Mouse (Mus musculus): ENCODE measurements around the gene Hsd17b6. TPM values are rescaled to one million over a fixed set of nuclear protein-coding genes. Genes with fewer than 3 reads are reported as not detected.

Hsd17b6 gene
- total and polyA plus RNA-seq, 3 experiments: 0.15 TPM; not detected in 2

GRCm38 (mm10) chr10:128049741-128050140 is 42.3 kb upstream of the Hsd17b6 start:
- H3K79me2 ChIP-seq (ENCODE audit: control insufficient read depth, insufficient read depth, low read length, poor library complexity): peaks cover under 1% of the 10 kb centered on the region; the same call in 1 of the 2 replicates
- H3K36me3 ChIP-seq (ENCODE audit: control insufficient read depth in 1 of 2, insufficient read depth in 2 of 2, low read length in 2 of 2): peaks cover 5 to 23% of the 10 kb centered on the region in 2 experiments

DNA sequence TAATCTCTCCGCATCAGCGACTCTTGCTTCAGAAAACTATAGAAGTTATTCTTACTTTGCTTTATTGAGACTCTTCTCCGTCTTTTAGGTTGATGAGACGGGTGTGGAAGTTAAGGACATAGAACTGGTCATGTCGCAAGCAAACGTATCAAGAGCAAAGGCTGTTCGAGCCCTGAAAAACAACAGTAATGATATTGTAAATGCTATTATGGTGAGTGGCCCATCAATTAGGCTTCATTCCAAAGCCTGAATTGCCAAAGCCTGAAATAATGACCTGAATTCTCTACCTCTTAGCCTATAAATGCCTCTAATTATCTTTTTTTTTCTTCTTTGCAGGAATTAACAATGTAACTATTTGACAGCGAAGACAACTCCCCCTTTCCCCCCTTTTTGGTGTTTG is 40.7 kb upstream of the Hsd17b6 start:
- H3K79me2 ChIP-seq (ENCODE audit: control insufficient read depth, insufficient read depth, low read length, poor library complexity): peaks cover 9% of the 10 kb centered on the region
- no peaks in the 10 kb centered on the region for H3K27me3 ChIP-seq (ENCODE audit: control insufficient read depth in 1 of 2, insufficient read depth in 2 of 2, low read length in 2 of 2)
- TF ChIP-seq ELF1 (IDR thresholded peaks at IDR 0.05; ENCODE audit: low read depth, low read length): no peak
- no peak for TF ChIP-seq MAZ (IDR thresholded peaks at IDR 0.05; ENCODE audit: low read depth, low read length)
- no peak for DNase-seq (ENCODE audit: low read depth, low spot score)
- no peak overlapping the region for H3K27ac ChIP-seq (ENCODE audit: control insufficient read depth, low read depth, low read length)
- peaks cover 8 to 33% of the 10 kb centered on the region in 2 experiments for H3K36me3 ChIP-seq (ENCODE audit: control insufficient read depth in 1 of 2, insufficient read depth in 2 of 2, low read length in 2 of 2)
- H3K9me3 ChIP-seq (replicated peaks; ENCODE audit: insufficient read depth, low read length): no peaks in the 10 kb centered on the region
- no peak overlapping the region for H3K9ac ChIP-seq (ENCODE audit: control insufficient read depth, low read depth, low read length, poor library complexity, severe bottlenecking)
- peaks cover 0 to 3% of the 10 kb centered on the region in 2 experiments; a peak in 1 of 4 replicates for H3K4me1 ChIP-seq (ENCODE audit: control insufficient read depth in 1 of 2, insufficient read depth in 2 of 2, low read length in 2 of 2)
- H3K4me3 ChIP-seq (ENCODE audit: control insufficient read depth in 1 of 2, insufficient read depth in 1 of 2, low read depth in 2 of 2, low read length in 2 of 2): no peak overlapping the region

More at GRCm38 (mm10) chr10:128049741-128050140, 42.3 kb upstream of the Hsd17b6 start:
- Histone ChIP-seq H3K4me1 (ENCODE audit: control insufficient read depth in 1 of 2, insufficient read depth in 2 of 2, low read length in 2 of 2) (no peaks in the 10 kb centered on the region), H3K9me3 (replicated peaks; ENCODE audit: insufficient read depth, low read length) (no peaks in the 10 kb centered on the region), H3K27ac (ENCODE audit: control insufficient read depth, low read depth, low read length) (no peak overlapping the region), H3K9ac (ENCODE audit: control insufficient read depth, low read depth, low read length, poor library complexity, severe bottlenecking) (no peak overlapping the region), H3K27me3 (ENCODE audit: control insufficient read depth in 1 of 2, insufficient read depth in 2 of 2, low read length in 2 of 2) (no peaks in the 10 kb centered on the region), H3K4me3 (ENCODE audit: control insufficient read depth in 1 of 2, insufficient read depth in 1 of 2, low read depth in 2 of 2, low read length in 2 of 2) (no peak overlapping the region)
- no peak for TF ChIP-seq MYC (IDR thresholded peaks at IDR 0.05; ENCODE audit: low read depth, low read length)
- TF ChIP-seq TBP (IDR thresholded peaks at IDR 0.05; ENCODE audit: low read depth, low read length): 0 out of 2 replicates have a peak, but pooled peaks have one; percentile 13
- peak in 1 of 2 experiments; percentile 60; a peak in 2 of 4 replicates for TF ChIP-seq POLR2A (IDR thresholded peaks at IDR 0.05; ENCODE audit: control insufficient read depth in 1 of 2, insufficient read depth in 1 of 2, low read depth in 1 of 2, low read length in 2 of 2, poor library complexity in 1 of 2)
- TF ChIP-seq ZMIZ1 (IDR thresholded peaks at IDR 0.05; ENCODE audit: low read depth, low read length): peak; percentile 44; the same call in 1 of the 2 replicates
- no peak for TF ChIP-seq ZC3H11A (IDR thresholded peaks at IDR 0.05; ENCODE audit: low read depth, low read length)
- no peak for DNase-seq (ENCODE audit: low read depth, low spot score)

GRCm38 (mm10) chr10:128043041-128043835 is 35.8 kb upstream of the Hsd17b6 start:
- no peak overlapping the region for H3K9ac ChIP-seq (ENCODE audit: control insufficient read depth, low read depth, low read length, poor library complexity, severe bottlenecking)
- no peak overlapping the region for H3K4me3 ChIP-seq (ENCODE audit: control insufficient read depth in 1 of 2, insufficient read depth in 1 of 2, low read depth in 2 of 2, low read length in 2 of 2)
- no peaks in the 10 kb centered on the region for H3K27me3 ChIP-seq (ENCODE audit: control insufficient read depth in 1 of 2, insufficient read depth in 2 of 2, low read length in 2 of 2)
- peaks cover 8 to 12% of the 10 kb centered on the region in 2 experiments for H3K4me1 ChIP-seq (ENCODE audit: control insufficient read depth in 1 of 2, insufficient read depth in 2 of 2, low read length in 2 of 2)
- no peak for TF ChIP-seq POLR2AphosphoS2 (IDR thresholded peaks at IDR 0.05; ENCODE audit: low read length)
- no peak for TF ChIP-seq GABPA (IDR thresholded peaks at IDR 0.05; ENCODE audit: low read depth, low read length)
- 0 out of 4 replicates have a peak, but pooled peaks of 1 of the 2 experiments have one; percentile 29 for TF ChIP-seq POLR2A (IDR thresholded peaks at IDR 0.05; ENCODE audit: control insufficient read depth in 1 of 2, insufficient read depth in 1 of 2, low read depth in 1 of 2, low read length in 2 of 2, poor library complexity in 1 of 2)
- no peak for TF ChIP-seq MAX (IDR thresholded peaks at IDR 0.05; ENCODE audit: low read length)
- TF ChIP-seq CTCF (IDR thresholded peaks at IDR 0.05 in 2 of 3, conservative IDR thresholded peaks at IDR 0.05 in 1 of 3; ENCODE audit: control insufficient read depth in 1 of 3, insufficient read depth in 1 of 3, low read depth in 2 of 3, low read length in 3 of 3, poor library complexity in 1 of 3, severe bottlenecking in 1 of 3): no peak
- no peak for TF ChIP-seq EP300 (IDR thresholded peaks at IDR 0.05; ENCODE audit: low read depth in 1 of 2, low read length in 2 of 2)
- H3K27ac ChIP-seq (ENCODE audit: control insufficient read depth, low read depth, low read length): no peak overlapping the region
- no peak for DNase-seq (ENCODE audit: low read depth, low spot score)
- H3K36me3 ChIP-seq (ENCODE audit: control insufficient read depth in 1 of 2, insufficient read depth in 2 of 2, low read length in 2 of 2): peaks cover 43 to 54% of the 10 kb centered on the region in 2 experiments
- H3K9me3 ChIP-seq (replicated peaks; ENCODE audit: insufficient read depth, low read length): no peaks in the 10 kb centered on the region
- peaks cover 58% of the 10 kb centered on the region for H3K79me2 ChIP-seq (ENCODE audit: control insufficient read depth, insufficient read depth, low read length, poor library complexity)
